Comparison of ENCODE assay signal across 33 mouse cellular contexts in the genomic region with DNA sequence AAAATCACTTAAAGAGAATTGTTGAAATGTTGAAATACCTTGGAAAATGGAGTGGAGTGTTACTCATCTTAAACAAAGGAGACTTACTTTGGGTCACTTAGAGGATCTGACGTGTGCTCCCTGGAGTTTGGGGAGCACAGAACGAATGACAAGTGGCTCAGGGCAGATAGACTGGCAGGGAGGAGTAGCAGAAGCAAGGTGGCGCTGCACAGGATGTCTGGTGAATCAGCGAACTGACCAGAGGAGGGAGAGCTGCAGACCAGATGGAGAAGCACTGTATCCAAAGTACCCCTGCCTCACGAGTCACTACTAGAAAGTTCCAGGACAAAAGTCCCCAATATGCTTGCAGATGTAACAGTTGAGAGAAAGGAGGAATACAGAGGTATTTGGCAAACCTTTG. TPM values are rescaled to one million over a fixed set of nuclear protein-coding genes. Genes with fewer than 3 reads are reported as not detected.
DNase-seq lines count a peak whose midpoint lies in the region; ATAC-seq and TF ChIP-seq lines count a peak whose summit lies in the region.
"Had no signal": no experiment of that assay in that cellular context is flagged by ENCODE, and none has a peak within 500 bp of the region (broad histone marks: within the 10 kb centered on the region; RNA-seq: fewer than 3 reads in every experiment).

No protein-coding gene starts in this region.

- H3K4me1 ChIP-seq in lung, postnatal 0 days (ENCODE audit: insufficient read depth, low read depth, low read length) = no peaks in the 10 kb centered on the region
- H3K4me1 ChIP-seq in lung, adult 2 months (ENCODE audit: control insufficient read depth, insufficient read depth, low read length) = no peaks in the 10 kb centered on the region
- H3K4me1 ChIP-seq: hindbrain, embryonic 10.5 days; intestine, embryonic 15.5 days; kidney, embryonic 15.5 days; limb, embryonic 10.5 days; limb, embryonic 15.5 days; lung, embryonic 15.5 days; neural tube, embryonic 13.5 days; stomach, embryonic 15.5 days had no signal

- no peak for TF ChIP-seq POLR2A in lung, adult 2 months (IDR thresholded peaks at IDR 0.05; ENCODE audit: borderline replicate concordance, extremely low read depth, low read depth, low read length)

- DNase-seq in layer of hippocampus, adult 2 months (ENCODE audit: low spot score in 2 of 2) = no peak
- no peak for DNase-seq in layer of hippocampus, adult 11-12 months (ENCODE audit: low spot score)
- DNase-seq in lung, postnatal 0 days (ENCODE audit: low spot score) = no peak
- no peak for DNase-seq in lung, adult 2 months
- no peak for DNase-seq in c-Kit-positive CD71-positive TER-119-positive erythroid progenitor cells, embryonic 14.5 days (ENCODE audit: low spot score)
- DNase-seq: adrenal gland, adult 8-10 months; B cell, adult 2 months; cerebellum, adult 8-10 months; cerebellum, postnatal 36 days; gastrocnemius, postnatal 14 days; heart, postnatal 14 days; kidney, postnatal 4 days; layer of hippocampus, adult 9-11 months; lung, postnatal 36 days; right cerebral cortex, postnatal 14 days; thymus, adult 18-20 months; thymus, postnatal 25 days had no signal

- no peak for ATAC-seq in lung, postnatal 0 days
- peak; percentile 37; the same call in 1 of the 2 replicates for ATAC-seq in megakaryocyte, adult 5-6 weeks (ENCODE audit: poor library complexity, severe bottlenecking)
- ATAC-seq in megakaryocyte-erythroid progenitor cell, adult 5-6 weeks (replicated peaks; ENCODE audit: low FRiP score, low TSS enrichment, poor library complexity, severe bottlenecking) = 0 out of 2 replicates have a peak, but pooled peaks have one; percentile 46
- ATAC-seq: forebrain, embryonic 14.5 days; hindbrain, embryonic 16.5 days; intestine, embryonic 15.5 days had no signal

- WGBS in lung, postnatal 0 days = 17% methylated on average over 5 of the region's 5 CpGs
- WGBS in lung, adult 2 months = 24% methylated on average over 5 of the region's 5 CpGs

- H3K4me3 ChIP-seq in layer of hippocampus, adult 2 months = no peak overlapping the region
- no peak overlapping the region for H3K4me3 ChIP-seq in lung, postnatal 0 days (ENCODE audit: low read depth, low read length)
- no peak overlapping the region for H3K4me3 ChIP-seq in lung, adult 2 months (replicated peaks; ENCODE audit: extremely low read depth, low read depth, low read length)
- H3K4me3 ChIP-seq: hindbrain, embryonic 10.5 days; intestine, embryonic 15.5 days; kidney, embryonic 15.5 days; limb, embryonic 10.5 days; limb, embryonic 15.5 days; lung, embryonic 15.5 days; neural tube, embryonic 13.5 days; stomach, embryonic 15.5 days had no signal

- H3K27ac ChIP-seq in layer of hippocampus, adult 2 months = no peak overlapping the region
- no peak overlapping the region for H3K27ac ChIP-seq in lung, postnatal 0 days (ENCODE audit: low read length)
- H3K27ac ChIP-seq: hindbrain, embryonic 10.5 days; intestine, embryonic 15.5 days; kidney, embryonic 15.5 days; limb, embryonic 10.5 days; limb, embryonic 15.5 days; lung, embryonic 15.5 days; neural tube, embryonic 13.5 days; stomach, embryonic 15.5 days had no signal

- H3K9me3 ChIP-seq in lung, postnatal 0 days (ENCODE audit: low read length) = no peaks in the 10 kb centered on the region
- H3K9me3 ChIP-seq: hindbrain, embryonic 10.5 days; intestine, embryonic 15.5 days; kidney, embryonic 15.5 days; limb, embryonic 10.5 days; limb, embryonic 15.5 days; lung, embryonic 15.5 days; neural tube, embryonic 13.5 days; stomach, embryonic 15.5 days had no signal

- TF ChIP-seq EP300 in lung, postnatal 0 days (IDR thresholded peaks at IDR 0.05) = no peak

- no peak overlapping the region for H3K4me2 ChIP-seq in lung, postnatal 0 days (replicated peaks; ENCODE audit: low read depth, low read length)
- H3K4me2 ChIP-seq: intestine, embryonic 15.5 days; kidney, embryonic 15.5 days; limb, embryonic 15.5 days; lung, embryonic 15.5 days; midbrain, embryonic 11.5 days; neural tube, embryonic 13.5 days; stomach, embryonic 15.5 days had no signal

- H3K36me3 ChIP-seq in lung, postnatal 0 days (ENCODE audit: insufficient read depth, low read length) = no peaks in the 10 kb centered on the region
- H3K36me3 ChIP-seq: hindbrain, embryonic 10.5 days; intestine, embryonic 15.5 days; kidney, embryonic 15.5 days; limb, embryonic 10.5 days; limb, embryonic 15.5 days; lung, embryonic 15.5 days; neural tube, embryonic 13.5 days; stomach, embryonic 15.5 days had no signal

- no peaks in the 10 kb centered on the region for H3K27me3 ChIP-seq in lung, postnatal 0 days (replicated peaks; ENCODE audit: insufficient read depth, low read length)
- H3K27me3 ChIP-seq: intestine, embryonic 15.5 days; limb, embryonic 15.5 days; lung, embryonic 15.5 days; neural tube, embryonic 13.5 days; stomach, embryonic 15.5 days had no signal

- H3K9ac ChIP-seq in lung, postnatal 0 days (replicated peaks; ENCODE audit: low read depth) = no peak overlapping the region
- H3K9ac ChIP-seq: intestine, embryonic 15.5 days; kidney, embryonic 15.5 days; limb, embryonic 15.5 days; lung, embryonic 15.5 days; neural tube, embryonic 13.5 days; stomach, embryonic 15.5 days had no signal

- TF ChIP-seq CTCF in layer of hippocampus, adult 2 months (conservative IDR thresholded peaks at IDR 0.05) = peak; percentile 16; the same call in 1 of the 2 replicates
- TF ChIP-seq CTCF in lung, postnatal 0 days (IDR thresholded peaks at IDR 0.05) = 0 out of 2 replicates have a peak, but pooled peaks have one; percentile 23
- TF ChIP-seq CTCF in lung, adult 2 months (IDR thresholded peaks at IDR 0.05; ENCODE audit: insufficient read depth, low read length) = no peak

RNA-seq across cellular contexts. Expression of gene Cyp4x1, which starts 20.8 kb away (rescaled TPM):
- total RNA-seq in layer of hippocampus, adult 2 months (2021) = 1 to 10 TPM; 8.2 to 8.3 TPM
- 0.04 TPM in 1 of 2 replicates, not detected in the other for polyA plus RNA-seq in lung, postnatal 0 days (2015; fragmentation: Nextera tagmentation; extraction: Ambion mirVana)
- polyA plus RNA-seq in lung, adult 2 months (2012; rRNA removed) = not detected in 2 replicates
- total RNA-seq in megakaryocyte, adult 5-6 weeks (2015) = not detected in 2 replicates
- not detected in 2 replicates for total RNA-seq in megakaryocyte, adult 5-6 weeks (2017)
- not detected in 2 replicates for total RNA-seq in megakaryocyte-erythroid progenitor cell, adult 5-6 weeks (2014; fragmentation: Nextera tagmentation)
- 0.27 TPM in 1 of 2 replicates, not detected in the other for total RNA-seq in megakaryocyte-erythroid progenitor cell, adult 5-6 weeks (2017)
- total RNA-seq: adrenal gland, adult 8-10 months; gastrocnemius, postnatal 14 days; granulocyte monocyte progenitor cell, adult 5-6 weeks; heart, postnatal 14 days had no signal
- polyA plus RNA-seq: heart, embryonic 14.5 days; limb, embryonic 15.5 days; small intestine, adult 2 months had no signal

RNA-seq across cellular contexts. Expression of gene Pdzk1ip1, which starts 24.8 kb away (rescaled TPM):
- under 1 TPM in 1 of 2 experiments, not detected in 1; 0.96 TPM for total RNA-seq in layer of hippocampus, adult 2 months (2021)
- 99.9 and 117 TPM in 2 replicates for polyA plus RNA-seq in lung, postnatal 0 days (2015; fragmentation: Nextera tagmentation; extraction: Ambion mirVana)
- polyA plus RNA-seq in lung, adult 2 months (2012; rRNA removed) = 126 and 171 TPM in 2 replicates
- total RNA-seq in megakaryocyte, adult 5-6 weeks (2015) = 1.5 and 2.8 TPM in 2 replicates
- total RNA-seq in megakaryocyte, adult 5-6 weeks (2017) = 0.33 and 0.53 TPM in 2 replicates
- total RNA-seq in megakaryocyte-erythroid progenitor cell, adult 5-6 weeks (2014; fragmentation: Nextera tagmentation) = 22.0 and 28.7 TPM in 2 replicates
- 5.9 and 34.2 TPM in 2 replicates for total RNA-seq in megakaryocyte-erythroid progenitor cell, adult 5-6 weeks (2017)

RNA-seq across cellular contexts. Expression of gene Tal1, which starts 57.0 kb away (rescaled TPM):
- 1 to 10 TPM in 1 of 2 experiments, under 1 TPM in 1; 0.86 to 1.0 TPM for total RNA-seq in layer of hippocampus, adult 2 months (2021)
- 1.9 and 2.5 TPM in 2 replicates for polyA plus RNA-seq in lung, postnatal 0 days (2015; fragmentation: Nextera tagmentation; extraction: Ambion mirVana)
- polyA plus RNA-seq in lung, adult 2 months (2012; rRNA removed) = 11.1 and 20.9 TPM in 2 replicates
- 2.2 and 3.8 TPM in 2 replicates for total RNA-seq in megakaryocyte, adult 5-6 weeks (2015)
- total RNA-seq in megakaryocyte, adult 5-6 weeks (2017) = 1.8 and 2.6 TPM in 2 replicates
- total RNA-seq in megakaryocyte-erythroid progenitor cell, adult 5-6 weeks (2014; fragmentation: Nextera tagmentation) = 99.5 and 115 TPM in 2 replicates
- 56.3 and 63.8 TPM in 2 replicates for total RNA-seq in megakaryocyte-erythroid progenitor cell, adult 5-6 weeks (2017)

Comparison
In these comparisons a context has a peak if more than half of its experiments do, and no peak if none do; other contexts are left out.
1. RNA of gene Cyp4x1, which starts 20.8 kb away (total RNA-seq): 8.2 to 8.3 TPM in layer of hippocampus, adult 2 months; not detected in megakaryocyte, adult 5-6 weeks and 0.27 TPM in megakaryocyte-erythroid progenitor cell, adult 5-6 weeks; every median in the first group is over 4 times any median in the second.
2. RNA of gene Tal1, which starts 57.0 kb away (total RNA-seq): 56.3 to 115 TPM in megakaryocyte-erythroid progenitor cell, adult 5-6 weeks; 1.8 to 3.8 TPM in megakaryocyte, adult 5-6 weeks and 0.86 to 1.0 TPM in layer of hippocampus, adult 2 months; every median in the first group is over 10 times any median in the second.